Mouse (Mus musculus): ENCODE measurements around the gene Slpi. TPM values are rescaled to one million over a fixed set of nuclear protein-coding genes. Genes with fewer than 3 reads are reported as not detected.

Gene Slpi
- total and polyA plus RNA-seq, 3 experiments: not detected

DNA sequence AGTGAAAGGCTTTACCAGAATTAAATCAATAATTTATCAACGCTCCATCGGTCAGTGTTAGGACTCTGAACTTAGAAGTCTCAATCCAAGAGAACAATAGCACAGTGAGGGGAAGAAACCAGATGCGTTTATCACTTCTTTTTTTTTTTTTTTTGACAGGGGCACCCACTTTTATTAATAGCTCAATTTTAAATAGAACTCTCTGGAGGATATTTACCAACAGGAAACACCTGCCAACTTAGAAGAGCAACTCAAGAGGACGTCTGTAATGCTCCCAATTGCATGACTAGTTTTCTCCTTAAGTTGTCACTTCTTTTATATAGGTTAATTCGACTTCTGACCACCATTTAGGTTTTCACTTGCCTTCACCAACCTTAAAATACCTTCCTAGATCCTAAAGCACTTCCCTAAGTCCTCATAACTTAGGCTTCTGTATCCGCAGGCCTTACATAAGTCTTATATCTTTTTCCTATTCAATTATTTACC, 20.2 kb downstream of the Slpi start:
- H3K4me1 ChIP-seq (ENCODE audit: control insufficient read depth in 1 of 2, insufficient read depth in 2 of 2, low read length in 2 of 2): no peaks in the 10 kb centered on the region
- no peak for TF ChIP-seq TAL1 (IDR thresholded peaks at IDR 0.05; ENCODE audit: low read length)
- no peak for TF ChIP-seq POLR2A (IDR thresholded peaks at IDR 0.05; ENCODE audit: control insufficient read depth in 1 of 2, insufficient read depth in 1 of 2, low read depth in 1 of 2, low read length in 2 of 2, poor library complexity in 1 of 2)
- TF ChIP-seq ELF1 (IDR thresholded peaks at IDR 0.05; ENCODE audit: low read depth, low read length): no peak
- no peak for TF ChIP-seq TBP (IDR thresholded peaks at IDR 0.05; ENCODE audit: low read depth, low read length)
- TF ChIP-seq MAFK (IDR thresholded peaks at IDR 0.05; ENCODE audit: borderline replicate concordance, low read depth, low read length): no peak
- no peak for TF ChIP-seq SIN3A (IDR thresholded peaks at IDR 0.05; ENCODE audit: low read length)
- no peak for TF ChIP-seq MXI1 (IDR thresholded peaks at IDR 0.05; ENCODE audit: low read depth, low read length)
- TF ChIP-seq UBTF (IDR thresholded peaks at IDR 0.05; ENCODE audit: borderline replicate concordance, insufficient read depth, low read depth, low read length): no peak
- no peak for TF ChIP-seq NELFE (IDR thresholded peaks at IDR 0.05; ENCODE audit: low read depth, low read length)
- TF ChIP-seq ZMIZ1 (IDR thresholded peaks at IDR 0.05; ENCODE audit: low read depth, low read length): no peak
- no peak for TF ChIP-seq MYC (IDR thresholded peaks at IDR 0.05; ENCODE audit: low read depth, low read length)
- no peak for TF ChIP-seq HCFC1 (IDR thresholded peaks at IDR 0.05; ENCODE audit: low read depth, low read length)
- TF ChIP-seq NRF1 (IDR thresholded peaks at IDR 0.05; ENCODE audit: insufficient read depth, low read depth, low read length, poor library complexity, severe bottlenecking): no peak
- TF ChIP-seq RAD21 (IDR thresholded peaks at IDR 0.05; ENCODE audit: low read depth, low read length): no peak
- TF ChIP-seq BHLHE40 (IDR thresholded peaks at IDR 0.05; ENCODE audit: borderline replicate concordance, low read depth, low read length): no peak
- no peak for TF ChIP-seq ZKSCAN1 (IDR thresholded peaks at IDR 0.05; ENCODE audit: low read depth, low read length)
- no peak for TF ChIP-seq MYB (IDR thresholded peaks at IDR 0.05; ENCODE audit: low read depth, low read length)
- TF ChIP-seq CHD2 (IDR thresholded peaks at IDR 0.05; ENCODE audit: low read length): no peak
- TF ChIP-seq ZC3H11A (IDR thresholded peaks at IDR 0.05; ENCODE audit: low read depth, low read length): no peak
- no peak for TF ChIP-seq MAZ (IDR thresholded peaks at IDR 0.05; ENCODE audit: low read depth, low read length)
- no peak overlapping the region for H3K4me3 ChIP-seq (ENCODE audit: control insufficient read depth in 1 of 2, insufficient read depth in 1 of 2, low read depth in 2 of 2, low read length in 2 of 2)

DNA sequence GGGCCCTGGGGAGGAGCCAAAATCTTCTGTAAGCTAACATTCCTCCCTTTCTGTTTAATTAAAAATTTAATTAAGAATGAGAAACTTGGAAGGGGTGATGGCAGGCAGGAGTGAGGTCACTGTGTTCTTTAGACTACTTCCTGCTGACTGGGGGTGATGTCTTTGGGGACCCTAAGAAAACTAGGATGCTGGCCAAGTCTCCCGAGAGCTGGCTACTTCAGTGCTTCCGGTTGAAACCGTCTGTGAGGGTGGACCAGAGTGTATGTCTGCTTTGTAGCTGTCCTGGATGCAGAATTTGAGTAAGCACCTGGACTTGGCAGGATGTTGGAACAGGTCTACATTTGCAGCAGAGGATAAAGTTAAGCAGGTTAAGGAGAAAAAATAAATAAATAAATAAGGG, 21.9 kb downstream of the Slpi start:
- Histone ChIP-seq H3K9me3 (replicated peaks; ENCODE audit: insufficient read depth, low read length) (no peaks in the 10 kb centered on the region), H3K4me1 (ENCODE audit: control insufficient read depth in 1 of 2, insufficient read depth in 2 of 2, low read length in 2 of 2) (no peaks in the 10 kb centered on the region), H3K27me3 (ENCODE audit: control insufficient read depth in 1 of 2, insufficient read depth in 2 of 2, low read length in 2 of 2) (peaks cover 1 to 3% of the 10 kb centered on the region in 2 experiments; a peak in 2 of 4 replicates), H3K36me3 (ENCODE audit: control insufficient read depth in 1 of 2, insufficient read depth in 2 of 2, low read length in 2 of 2) (no peaks in the 10 kb centered on the region), H3K4me3 (ENCODE audit: control insufficient read depth in 1 of 2, insufficient read depth in 1 of 2, low read depth in 2 of 2, low read length in 2 of 2) (no peak overlapping the region), H3K79me2 (ENCODE audit: control insufficient read depth, insufficient read depth, low read length, poor library complexity) (no peaks in the 10 kb centered on the region), H3K27ac (ENCODE audit: control insufficient read depth, low read depth, low read length) (no peak overlapping the region), H3K9ac (ENCODE audit: control insufficient read depth, low read depth, low read length, poor library complexity, severe bottlenecking) (no peak overlapping the region)
- TF ChIP-seq GATA1 (IDR thresholded peaks at IDR 0.05; ENCODE audit: low read depth, low read length): no peak
- no peak for TF ChIP-seq E2F4 (IDR thresholded peaks at IDR 0.05; ENCODE audit: borderline replicate concordance, low read depth, low read length)
- no peak for TF ChIP-seq TAL1 (IDR thresholded peaks at IDR 0.05; ENCODE audit: low read length)
- TF ChIP-seq ZC3H11A (IDR thresholded peaks at IDR 0.05; ENCODE audit: low read depth, low read length): no peak
- DNase-seq (ENCODE audit: low read depth, low spot score): no peak

More for the DNA sequence above, 20.2 kb downstream of the Slpi start:
- H3K36me3 ChIP-seq (ENCODE audit: control insufficient read depth in 1 of 2, insufficient read depth in 2 of 2, low read length in 2 of 2): no peaks in the 10 kb centered on the region
- H3K27ac ChIP-seq (ENCODE audit: control insufficient read depth, low read depth, low read length): no peak overlapping the region
- H3K9ac ChIP-seq (ENCODE audit: control insufficient read depth, low read depth, low read length, poor library complexity, severe bottlenecking): no peak overlapping the region
- no peaks in the 10 kb centered on the region for H3K9me3 ChIP-seq (replicated peaks; ENCODE audit: insufficient read depth, low read length)
- DNase-seq (ENCODE audit: low read depth, low spot score): no peak
- H3K79me2 ChIP-seq (ENCODE audit: control insufficient read depth, insufficient read depth, low read length, poor library complexity): no peaks in the 10 kb centered on the region
- peaks cover 3% of the 10 kb centered on the region in 2 experiments; a peak in 3 of 4 replicates for H3K27me3 ChIP-seq (ENCODE audit: control insufficient read depth in 1 of 2, insufficient read depth in 2 of 2, low read length in 2 of 2)

Measured in MEL (cell line).